Mouse (Mus musculus): ENCODE measurements around the gene Ddx41.

DNA sequence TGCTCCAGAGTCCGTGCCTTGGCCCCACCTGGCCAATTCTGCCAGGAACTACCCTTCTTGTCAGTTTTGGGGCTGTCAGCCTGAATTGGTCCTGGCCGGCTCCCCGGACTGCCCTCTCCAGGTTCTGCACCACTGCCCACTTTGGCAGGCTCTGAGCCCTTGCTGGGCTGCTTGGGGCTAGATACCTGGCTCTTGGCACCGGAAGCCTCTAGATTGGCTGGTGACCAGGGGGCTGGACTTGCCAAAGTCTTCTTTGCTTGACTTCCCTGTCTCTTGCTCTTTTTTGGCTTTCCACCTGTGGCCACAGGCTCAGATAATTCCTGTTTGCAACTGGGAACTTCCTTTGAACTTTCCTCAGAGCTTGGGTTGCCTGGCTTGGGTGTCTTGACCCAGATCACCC lies 6.4 kb upstream of the Ddx41 start:
- no peak for TF ChIP-seq CTCF (IDR thresholded peaks at IDR 0.05; ENCODE audit: low read depth)
- TF ChIP-seq EP300 (IDR thresholded peaks at IDR 0.05; ENCODE audit: low read depth), result no peak

Data from heart, postnatal 0 days (tissue).